Mouse (Mus musculus) embryonic fibroblast, embryonic 13.5 days (primary cell): ENCODE measurements around the gene Bcl2l15. TPM values are rescaled to one million over a fixed set of nuclear protein-coding genes. Genes with fewer than 3 reads are reported as not detected.

Experiments used
- H3K27ac ChIP-seq: 2 replicates; pipeline ENCODE4 v1.5.1; 2012; ENCODE audit warnings: low read length, control low read depth, inconsistent platforms; ENCODE audit not compliant: insufficient read depth
- H3K4me1 ChIP-seq: 2 replicates; pipeline ENCODE4 v1.6.1; 2011; ENCODE audit warnings: low read length; ENCODE audit not compliant: control insufficient read depth, insufficient read depth
- H3K4me3 ChIP-seq: 2 replicates; pipeline ENCODE4 v1.5.1; 2011; ENCODE audit warnings: mild to moderate bottlenecking, control low read depth, low read length; ENCODE audit not compliant: insufficient read depth
- CTCF ChIP-seq: IDR thresholded peaks from 2 replicates; pipeline ENCODE4 v1.5.1; 2011; ENCODE audit warnings: mild to moderate bottlenecking, control low read depth, low read length, moderate library complexity, borderline replicate concordance; ENCODE audit not compliant: insufficient read depth
- POLR2A ChIP-seq: IDR thresholded peaks from 2 replicates; pipeline ENCODE4 v1.6.1; 2011; ENCODE audit warnings: low read depth, mild to moderate bottlenecking, control low read depth, low read length, moderate library complexity
- polyA plus RNA-seq: library from polyadenylated mRNA; stranded (reverse); fragments of >200 nt; gene quantifications from 2 replicates; pipeline ENCODE4 v1.2.4, GENCODE M21; 2011; ENCODE audit warnings: low read depth; ENCODE audit not compliant: missing spikeins, insufficient read length

Bcl2l15 gene
- polyA plus RNA-seq, 1 experiment: not detected

GRCm38 (mm10) chr3:103851481-103851880, 19.1 kb downstream of the Bcl2l15 start:
- Histone ChIP-seq H3K4me1 (no peaks in the 10 kb centered on the region), H3K27ac (no peak overlapping the region), H3K4me3 (no peak overlapping the region)
- no peak for TF ChIP-seq POLR2A

- TF ChIP-seq CTCF: no peak
- TF ChIP-seq POLR2A: no peak
- no peaks in the 10 kb centered on the region for H3K4me1 ChIP-seq
- H3K27ac ChIP-seq: no peak overlapping the region
- H3K4me3 ChIP-seq: no peak overlapping the region
Measured at GRCm38 (mm10) chr3:103851882-103852281, 19.5 kb downstream of the Bcl2l15 start.

GRCm38 (mm10) chr3:103852565-103853299, 20.3 kb downstream of the Bcl2l15 start:
- H3K4me3 ChIP-seq: no peak overlapping the region
- H3K27ac ChIP-seq: no peak overlapping the region
- no peaks in the 10 kb centered on the region for H3K4me1 ChIP-seq
- no peak for TF ChIP-seq POLR2A
- TF ChIP-seq CTCF: no peak

- TF ChIP-seq CTCF: no peak
- no peak for TF ChIP-seq POLR2A
Measured at GRCm38 (mm10) chr3:103853804-103854203, 21.4 kb downstream of the Bcl2l15 start.

GRCm38 (mm10) chr3:103857036-103857805, 24.8 kb downstream of the Bcl2l15 start:
- no peak for TF ChIP-seq POLR2A
- no peak for TF ChIP-seq CTCF
- Histone ChIP-seq H3K27ac (no peak overlapping the region), H3K4me3 (no peak overlapping the region), H3K4me1 (peaks cover 6% of the 10 kb centered on the region; the same call in 1 of the 2 replicates)

More at GRCm38 (mm10) chr3:103853804-103854203, 21.4 kb downstream of the Bcl2l15 start:
- H3K4me3 ChIP-seq: no peak overlapping the region
- no peak overlapping the region for H3K27ac ChIP-seq
- H3K4me1 ChIP-seq: no peaks in the 10 kb centered on the region

DNA sequence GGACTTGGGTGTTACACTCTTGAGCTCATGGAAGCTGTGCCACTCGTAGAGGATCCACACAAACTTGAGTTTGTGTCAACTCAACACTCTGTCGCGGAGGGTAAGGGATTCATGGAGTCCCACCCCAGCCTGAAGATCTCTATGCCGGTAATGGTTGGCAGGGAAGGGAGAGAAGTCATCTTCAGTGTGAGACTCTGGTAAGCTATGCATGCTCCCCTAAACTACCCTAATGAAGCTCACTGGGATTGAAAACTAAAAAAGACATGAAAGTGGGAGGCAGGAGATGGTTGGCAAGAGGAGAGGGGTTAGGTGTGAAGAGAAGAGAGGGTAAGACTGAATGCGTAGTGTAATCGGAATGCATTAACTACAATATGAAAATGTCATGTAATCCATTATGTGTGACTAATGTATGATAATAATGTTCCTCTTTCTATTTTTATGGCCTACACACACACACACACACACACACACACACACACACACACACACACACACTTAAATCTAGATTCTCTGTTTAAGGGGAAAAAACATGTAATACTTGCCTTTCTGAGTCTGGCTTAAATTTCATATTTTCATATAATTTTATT, 25.7 kb downstream of the Bcl2l15 start:
- H3K4me3 ChIP-seq: no peak overlapping the region
- TF ChIP-seq CTCF (no peak), POLR2A (no peak)
- no peak overlapping the region for H3K27ac ChIP-seq
- peaks cover 6% of the 10 kb centered on the region; the same call in 1 of the 2 replicates for H3K4me1 ChIP-seq

- TF ChIP-seq CTCF: no peak
- no peak for TF ChIP-seq POLR2A
- peaks cover 6% of the 10 kb centered on the region; the same call in 1 of the 2 replicates for H3K4me1 ChIP-seq
Measured at GRCm38 (mm10) chr3:103858881-103859801, 26.7 kb downstream of the Bcl2l15 start, which contains the start of gene Ptpn22. Gene Ptpn22, plus strand, starts transcription at chr3:103859795.

DNA sequence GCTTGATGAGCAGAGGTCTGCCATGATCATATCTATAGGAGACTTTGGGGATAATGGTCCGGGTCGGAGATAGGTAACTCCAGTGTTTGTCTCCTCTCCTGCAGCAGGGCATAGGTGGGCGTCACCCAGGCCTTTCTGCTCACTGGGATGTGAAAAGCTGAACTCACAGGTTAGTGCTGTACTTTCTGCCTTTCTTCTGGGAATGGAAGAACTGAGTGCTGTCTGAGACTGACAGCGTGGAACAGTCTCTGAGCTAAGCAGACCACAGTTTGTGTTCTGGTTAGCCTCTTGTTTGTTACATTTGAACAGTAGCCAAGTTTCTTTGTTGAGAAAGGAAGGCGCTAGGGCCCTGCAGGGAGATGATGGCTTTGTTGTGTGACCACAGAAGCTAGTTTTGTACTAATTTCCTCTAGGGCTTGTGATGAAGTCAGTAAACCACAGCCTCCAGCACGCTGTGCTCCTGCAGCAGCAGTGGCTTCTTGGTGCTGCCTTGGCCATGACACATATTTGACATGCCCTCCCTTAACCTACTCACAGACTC, 27.5 kb downstream of the Bcl2l15 start:
- no peak overlapping the region for H3K27ac ChIP-seq
- TF ChIP-seq POLR2A (no peak), CTCF (no peak)
- peaks cover 6% of the 10 kb centered on the region; the same call in 1 of the 2 replicates for H3K4me1 ChIP-seq
- no peak overlapping the region for H3K4me3 ChIP-seq

More at GRCm38 (mm10) chr3:103858881-103859801, 26.7 kb downstream of the Bcl2l15 start, which contains the start of gene Ptpn22:
- H3K4me3 ChIP-seq: no peak within 1 kb of the TSS
- H3K27ac ChIP-seq: 0 out of 2 replicates have a peak within 1 kb of the TSS, but pooled peaks have one; percentile 17

DNA sequence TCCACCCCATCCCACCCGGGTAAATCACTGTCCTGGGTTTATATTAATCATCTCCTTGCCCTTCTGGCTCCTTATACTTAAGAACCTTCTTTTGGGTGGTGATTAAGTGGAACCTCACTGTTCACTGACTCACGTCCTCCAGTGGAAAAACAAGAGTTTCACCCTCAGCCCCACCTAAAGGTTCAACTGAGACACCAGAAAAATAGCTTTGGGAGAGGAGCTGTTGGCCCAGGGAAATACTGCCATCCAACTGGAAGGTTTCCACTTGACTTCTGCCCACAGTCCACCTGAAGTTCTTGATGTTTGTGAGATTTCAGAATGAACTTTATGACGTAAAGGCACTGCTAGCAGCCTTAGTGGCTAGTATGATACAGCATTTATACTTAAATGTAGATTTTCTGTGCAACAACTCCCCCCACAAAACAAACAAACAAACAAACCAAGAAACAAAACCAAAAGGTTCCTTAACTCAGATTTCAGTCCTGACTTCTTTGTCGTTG, 30.4 kb downstream of the Bcl2l15 start:
- peaks cover 6% of the 10 kb centered on the region; the same call in 1 of the 2 replicates for H3K4me1 ChIP-seq
- TF ChIP-seq POLR2A (no peak), CTCF (no peak)
- H3K4me3 ChIP-seq: no peak overlapping the region
- H3K27ac ChIP-seq: no peak overlapping the region
